Mouse (Mus musculus) kidney, embryonic 14.5 days (tissue): ENCODE measurements around the gene Nid1. TPM values are rescaled to one million over a fixed set of nuclear protein-coding genes. Genes with fewer than 3 reads are reported as not detected.
A peak's percentile ranks its signal among the peaks of the same experiment; 100 is the strongest.
"Not testable (repeated sequence)": the region's sequence is repeated elsewhere in the genome, so short reads cannot be mapped to it uniquely, and the experiment has no call there.

Experiments
- ATAC-seq: fragments of 200-750 bp; cut with Nextera tagmentation; 2 replicates; pipeline ENCODE4 v1.8.0; 2017; ENCODE audit warnings: moderate number of reproducible peaks, mild to moderate bottlenecking, moderate TSS enrichment, moderate library complexity; ENCODE audit not compliant: low FRiP score, low TSS enrichment
- H3K27ac ChIP-seq: fragments of 300-500 bp; sonication (generic); 2 replicates; pipeline ENCODE4 v1.5.1; 2014; ENCODE audit warnings: low read depth, mild to moderate bottlenecking, low read length, moderate library complexity, mixed read lengths
- H3K27me3 ChIP-seq: fragments of 300-500 bp; sonication (generic); 2 replicates; pipeline ENCODE4 v1.6.1; 2014; ENCODE audit warnings: mild to moderate bottlenecking, low read length; ENCODE audit not compliant: control insufficient read depth, insufficient read depth
- H3K36me3 ChIP-seq: fragments of 300-500 bp; sonication (generic); 2 replicates; pipeline ENCODE4 v1.6.1; 2014; ENCODE audit warnings: low read length, mixed read lengths; ENCODE audit not compliant: control insufficient read depth, insufficient read depth
- H3K4me1 ChIP-seq: fragments of 300-500 bp; sonication (generic); 2 replicates; pipeline ENCODE4 v1.6.1; 2014; ENCODE audit warnings: low read length, mixed read lengths; ENCODE audit not compliant: control insufficient read depth, insufficient read depth
- H3K4me2 ChIP-seq: fragments of 300-500 bp; sonication (generic); replicated peaks from 2 replicates; pipeline ENCODE4 v1.6.1; 2014; ENCODE audit warnings: low read depth, mild to moderate bottlenecking, low read length
- H3K4me3 ChIP-seq: fragments of 300-500 bp; sonication (generic); 2 replicates; pipeline ENCODE4 v1.5.1; 2014; ENCODE audit warnings: mild to moderate bottlenecking, low read length
- H3K9ac ChIP-seq: fragments of 300-500 bp; sonication (generic); 2 replicates; pipeline ENCODE4 v1.6.1; 2014; ENCODE audit warnings: low read depth, mild to moderate bottlenecking, low read length, moderate library complexity
- H3K9me3 ChIP-seq: fragments of 300-500 bp; sonication (generic); 2 replicates; pipeline ENCODE4 v1.6.1; 2016; ENCODE audit warnings: low read length; ENCODE audit not compliant: control insufficient read depth
- WGBS: fragments of 180-500 bp; shearing (Covaris S2); extraction: QIAGEN DNeasy Blood & Tissue Kit; methylation state at CpG from one replicate; pipeline ENCODE4 v1.1.7; 2014; 5-methylcytosine and 5-hydroxymethylcytosine counted together
- polyA plus RNA-seq: library from polyadenylated mRNA; unstranded; fragments of >200 nt; fragmentation: Nextera tagmentation; extraction: Ambion mirVana; gene quantifications from 2 replicates; pipeline ENCODE4 v1.2.1, GENCODE M21; 2014

The Nid1 gene
- polyA plus RNA-seq, 1 experiment from 2014 or later: 96.1 TPM

GRCm38 (mm10) chr13:13461446-13462192 is 24.3 kb downstream of the Nid1 start:
- Histone ChIP-seq H3K27ac (no peak overlapping the region), H3K4me3 (no peak overlapping the region), H3K36me3 (no peaks in the 10 kb centered on the region), H3K27me3 (no peaks in the 10 kb centered on the region), H3K4me1 (no peaks in the 10 kb centered on the region), H3K4me2 (no peak overlapping the region), H3K9ac (no peak overlapping the region), H3K9me3 (no peaks in the 10 kb centered on the region)
- ATAC-seq: 0 out of 2 replicates have a peak, but pooled peaks have one; percentile 37
- 83% methylated on average over 4 of the region's 4 CpGs for WGBS

DNA sequence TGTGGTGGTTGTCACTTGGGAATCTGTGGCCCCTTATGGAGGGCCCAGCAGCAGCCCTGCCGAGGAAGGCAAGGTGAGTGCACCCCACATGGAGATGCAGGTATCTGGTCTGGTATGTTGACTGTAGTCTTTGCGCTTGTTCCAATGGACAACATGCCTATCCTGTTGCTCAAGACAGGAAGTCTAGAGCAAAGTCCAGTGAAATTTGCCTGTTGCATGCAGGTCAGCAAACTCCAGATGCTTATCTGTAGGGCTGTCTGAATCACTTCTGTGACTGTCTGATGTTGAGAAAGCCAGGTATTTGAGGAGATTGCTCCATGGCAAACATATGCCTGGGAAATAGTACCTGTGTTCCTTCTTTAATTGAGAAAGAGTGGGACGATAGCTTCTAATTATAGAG is 26.6 kb downstream of the Nid1 start:
- 88% methylated on average over 3 of the region's 3 CpGs for WGBS
- Histone ChIP-seq H3K4me2 (no peak overlapping the region), H3K9me3 (no peaks in the 10 kb centered on the region)

GRCm38 (mm10) chr13:13467249-13467648 is 29.9 kb downstream of the Nid1 start:
- H3K9ac ChIP-seq, H3K27me3 ChIP-seq, H3K9me3 ChIP-seq, H3K4me1 ChIP-seq, H3K36me3 ChIP-seq, H3K4me2 ChIP-seq, H3K27ac ChIP-seq, ATAC-seq, H3K4me3 ChIP-seq: not testable (repeated sequence)

More for the DNA sequence above, 26.6 kb downstream of the Nid1 start:
- Histone ChIP-seq H3K36me3 (peaks cover 8% of the 10 kb centered on the region), H3K4me1 (no peaks in the 10 kb centered on the region), H3K27me3 (no peaks in the 10 kb centered on the region), H3K4me3 (no peak overlapping the region), H3K9ac (no peak overlapping the region), H3K27ac (no peak overlapping the region)
- ATAC-seq: no peak

GRCm38 (mm10) chr13:13468513-13468912 is 31.2 kb downstream of the Nid1 start:
- H3K4me1 ChIP-seq: no peaks in the 10 kb centered on the region
- H3K4me2 ChIP-seq: no peak overlapping the region
- no peak overlapping the region for H3K27ac ChIP-seq
- H3K9ac ChIP-seq: no peak overlapping the region
- H3K36me3 ChIP-seq: peaks cover 11% of the 10 kb centered on the region
- H3K27me3 ChIP-seq: no peaks in the 10 kb centered on the region
- no peaks in the 10 kb centered on the region for H3K9me3 ChIP-seq
- H3K4me3 ChIP-seq: no peak overlapping the region
- 84% methylated on average over 4 of the region's 4 CpGs for WGBS
- ATAC-seq: no peak

DNA sequence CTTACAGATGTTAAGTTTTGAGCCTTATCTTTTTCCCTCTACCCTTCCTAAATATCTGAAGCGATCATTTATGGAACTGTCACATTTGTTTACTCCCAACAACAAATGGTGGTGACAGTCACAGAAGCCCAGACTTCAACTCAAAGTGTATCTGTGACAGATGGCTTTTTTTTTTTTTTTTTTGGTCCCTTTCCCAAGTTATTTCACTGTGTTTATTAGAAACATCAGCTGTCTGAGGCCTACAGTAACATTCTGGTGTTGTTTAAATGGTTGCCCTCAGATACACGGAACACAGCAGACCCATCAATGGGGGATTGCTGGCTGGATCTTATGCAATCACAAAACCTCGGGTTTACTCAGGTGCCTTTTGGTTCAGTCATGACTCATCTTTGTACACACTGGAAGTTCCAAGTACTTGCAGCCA is 34.0 kb downstream of the Nid1 start:
- Histone ChIP-seq H3K4me2 (no peak overlapping the region), H3K9ac (no peak overlapping the region), H3K36me3 (peaks cover 11% of the 10 kb centered on the region), H3K27me3 (no peaks in the 10 kb centered on the region), H3K9me3 (no peaks in the 10 kb centered on the region), H3K4me3 (no peak overlapping the region), H3K27ac (no peak overlapping the region), H3K4me1 (no peaks in the 10 kb centered on the region)
- 80% methylated on average over 3 of the region's 3 CpGs for WGBS
- ATAC-seq: no peak

DNA sequence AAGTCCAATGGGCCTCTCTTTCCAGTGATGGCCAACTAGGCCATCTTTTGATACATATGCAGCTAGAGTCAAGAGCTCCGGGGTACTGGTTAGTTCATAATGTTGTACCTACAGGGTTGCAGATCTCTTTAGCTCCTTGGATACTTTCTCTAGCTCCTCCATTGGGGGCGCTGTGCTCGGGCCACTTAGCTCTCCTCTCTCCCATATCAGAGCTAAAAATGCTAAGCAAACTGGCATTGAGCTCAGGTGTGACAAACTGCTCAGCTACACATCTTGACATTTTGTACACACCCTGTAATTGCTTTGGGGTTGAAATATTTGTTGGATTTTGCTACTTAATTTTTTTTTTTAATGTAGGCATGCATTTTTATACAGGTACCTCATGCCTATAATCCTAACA is 37.1 kb downstream of the Nid1 start:
- WGBS: 54% methylated on average over 2 of the region's 3 CpGs
- H3K27me3 ChIP-seq, H3K4me3 ChIP-seq, H3K4me1 ChIP-seq, H3K9ac ChIP-seq, H3K27ac ChIP-seq, ATAC-seq, H3K36me3 ChIP-seq, H3K4me2 ChIP-seq, H3K9me3 ChIP-seq: not testable (repeated sequence)

DNA sequence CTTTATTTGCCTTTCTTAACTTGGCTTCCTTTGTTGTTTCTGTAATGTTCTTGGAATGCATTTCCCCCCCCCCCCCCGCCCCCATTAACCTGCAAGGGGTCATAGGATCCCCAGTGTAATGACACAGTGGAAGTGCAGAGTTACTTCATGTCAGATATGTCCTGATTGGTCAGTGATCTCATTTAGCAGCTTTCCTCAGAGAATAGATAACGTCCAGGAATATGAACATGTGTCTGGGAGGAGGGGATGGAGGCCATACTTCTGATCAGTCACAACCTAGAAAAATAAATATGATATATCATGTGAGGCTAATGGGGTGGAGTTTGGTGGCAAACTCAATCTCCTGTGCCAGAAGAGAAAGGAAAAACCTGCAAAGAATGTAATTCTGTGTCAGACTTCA is 37.6 kb downstream of the Nid1 start:
- H3K9me3 ChIP-seq: no peaks in the 10 kb centered on the region
- 35% methylated on average over 2 of the region's 2 CpGs for WGBS

DNA sequence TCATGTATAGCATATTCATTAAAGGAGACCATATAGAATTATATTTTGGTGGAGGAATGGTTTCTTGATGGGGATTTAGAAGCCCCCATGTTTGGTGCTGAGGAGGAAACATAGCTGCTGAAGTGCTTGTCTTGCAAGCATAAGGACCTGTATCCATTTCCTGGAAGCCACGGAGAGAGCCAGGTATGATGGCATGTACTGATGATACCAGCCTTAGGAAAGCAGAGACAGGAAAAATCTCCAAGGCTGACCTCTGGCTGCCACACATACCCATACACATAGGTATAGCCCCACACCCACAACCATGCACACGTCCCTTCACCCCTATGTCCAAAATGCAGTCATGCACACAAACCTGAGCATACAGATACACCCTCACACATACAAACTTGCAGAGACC is 39.2 kb downstream of the Nid1 start:
- H3K4me2 ChIP-seq: no peak overlapping the region
- H3K27ac ChIP-seq: no peak overlapping the region
- no peak overlapping the region for H3K4me3 ChIP-seq
- H3K9ac ChIP-seq: no peak overlapping the region
- no peaks in the 10 kb centered on the region for H3K4me1 ChIP-seq
- no peaks in the 10 kb centered on the region for H3K27me3 ChIP-seq
- no peaks in the 10 kb centered on the region for H3K9me3 ChIP-seq
- WGBS: 84% methylated on average over 2 of the region's 2 CpGs
- H3K36me3 ChIP-seq: peaks cover 11% of the 10 kb centered on the region; the same call in 1 of the 2 replicates
- no peak for ATAC-seq

More for the DNA sequence above, 37.6 kb downstream of the Nid1 start:
- Histone ChIP-seq H3K4me3 (no peak overlapping the region), H3K36me3 (peaks cover 9% of the 10 kb centered on the region; the same call in 1 of the 2 replicates), H3K4me2 (no peak overlapping the region), H3K4me1 (no peaks in the 10 kb centered on the region), H3K27me3 (no peaks in the 10 kb centered on the region), H3K27ac (no peak overlapping the region), H3K9ac (no peak overlapping the region)
- ATAC-seq: no peak

DNA sequence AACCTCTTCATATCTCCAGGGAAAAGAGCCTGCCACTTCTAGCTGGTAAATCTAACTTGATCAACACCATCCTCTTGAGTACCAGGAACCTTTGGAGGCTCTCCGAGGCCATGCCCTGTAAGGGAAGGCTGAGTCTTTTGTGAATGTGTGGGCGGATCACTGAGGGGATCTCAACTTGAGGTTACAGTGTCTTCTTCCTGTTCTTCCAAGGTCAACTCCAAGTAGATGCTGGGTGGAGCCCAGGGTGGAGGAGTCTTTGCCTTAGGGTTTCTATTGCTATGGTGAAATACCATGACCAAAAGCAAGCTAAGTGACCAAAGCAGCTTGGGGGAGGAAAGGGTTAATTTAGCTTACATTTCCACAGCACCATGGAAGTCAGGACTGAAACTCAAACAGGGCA is 39.7 kb downstream of the Nid1 start:
- Histone ChIP-seq H3K36me3 (peaks cover 14% of the 10 kb centered on the region; the same call in 1 of the 2 replicates), H3K4me1 (no peaks in the 10 kb centered on the region), H3K27me3 (no peaks in the 10 kb centered on the region)

More for the DNA sequence above, 39.7 kb downstream of the Nid1 start:
- WGBS: 80% methylated on average over 2 of the region's 2 CpGs
- Histone ChIP-seq H3K4me3 (no peak overlapping the region), H3K9ac (no peak overlapping the region), H3K9me3 (no peaks in the 10 kb centered on the region), H3K4me2 (no peak overlapping the region), H3K27ac (no peak overlapping the region)
- no peak for ATAC-seq
